Mouse (Mus musculus) bone marrow, adult 2 months (tissue): Measurements from ENCODE around the gene Mia2.

Experiments used
- CTCF ChIP-seq: fragments of 200-500 bp; IDR thresholded peaks from 2 replicates; pipeline ENCODE4 v1.5.1; 2011; ENCODE audit warnings: low read length, control low read depth; ENCODE audit not compliant: control insufficient read depth, insufficient read depth
- POLR2A ChIP-seq: fragments of 200-500 bp; IDR thresholded peaks from 2 replicates; pipeline ENCODE4 v1.6.1; 2011; ENCODE audit warnings: low read depth, mild to moderate bottlenecking, control low read depth, low read length, borderline replicate concordance; ENCODE audit not compliant: control insufficient read depth

DNA sequence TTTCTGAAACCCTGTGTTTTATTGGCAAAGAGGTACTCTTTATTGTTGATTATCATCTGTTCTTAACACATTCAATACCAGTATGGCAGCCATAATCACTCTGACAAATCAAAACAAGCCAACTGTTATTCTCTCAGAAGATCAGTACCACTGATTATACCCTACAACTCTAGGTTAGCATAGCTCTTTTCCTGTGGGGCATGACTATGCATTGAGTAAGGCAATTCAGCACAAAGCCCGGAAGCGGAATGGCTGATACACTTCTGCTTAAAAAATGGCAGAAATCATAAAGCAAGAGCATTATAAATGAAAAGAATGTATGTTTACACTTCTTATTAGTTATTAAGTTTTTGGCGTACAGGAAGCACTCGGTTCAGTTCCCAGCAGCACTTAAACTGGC, 120.6 kb downstream of the Mia2 start:
- TF ChIP-seq POLR2A (no peak), CTCF (no peak)
